Mouse (Mus musculus) cerebellum, postnatal 25 days (tissue): ENCODE data around the gene Abcg1.

Source experiments
- DNase-seq, 2 experiments: peaks; one replicate each; pipeline ENCODE4 v3.0.0; 2021; ENCODE audit warnings: mixed read lengths in 2 of 2

Abcg1 gene

GRCm38 (mm10) chr17:31129452-31129851 is 72.0 kb downstream of the Abcg1 start, which contains the start of gene Tff3:
Tff3 (minus strand) TSS chr17:31129646.
- DNase-seq = peak in 1 of 2 experiments; percentile 55

GRCm38 (mm10) chr17:31131269-31131821 is 73.9 kb downstream of the Abcg1 start:
- peak; percentile 95 to 97 for DNase-seq

- peak in 1 of 2 experiments; percentile 15 for DNase-seq
Observed at GRCm38 (mm10) chr17:31133776-31134175, 76.3 kb downstream of the Abcg1 start.

- no peak for DNase-seq
Observed at GRCm38 (mm10) chr17:31134913-31135312, 77.4 kb downstream of the Abcg1 start.

GRCm38 (mm10) chr17:31136291-31136690 is 78.8 kb downstream of the Abcg1 start:
- DNase-seq = no peak

- no peak for DNase-seq
Observed at GRCm38 (mm10) chr17:31136821-31137220, 79.3 kb downstream of the Abcg1 start.

GRCm38 (mm10) chr17:31138398-31138797 is 80.9 kb downstream of the Abcg1 start:
- peak; percentile 75 to 83 for DNase-seq

GRCm38 (mm10) chr17:31142116-31142515 is 84.6 kb downstream of the Abcg1 start:
- DNase-seq = no peak

GRCm38 (mm10) chr17:31144040-31145037 is 86.9 kb downstream of the Abcg1 start, which contains the start of gene Tff2:
Tff2 (minus strand) TSS chr17:31144282.
- DNase-seq = no peak

GRCm38 (mm10) chr17:31145998-31146397 is 88.5 kb downstream of the Abcg1 start:
- DNase-seq = no peak

GRCm38 (mm10) chr17:31152512-31152911 is 95.0 kb downstream of the Abcg1 start:
- no peak for DNase-seq

GRCm38 (mm10) chr17:31152966-31153499 is 95.6 kb downstream of the Abcg1 start:
- no peak for DNase-seq

GRCm38 (mm10) chr17:31153785-31154184 is 96.3 kb downstream of the Abcg1 start:
- no peak for DNase-seq

GRCm38 (mm10) chr17:31157921-31158320 is 100.4 kb downstream of the Abcg1 start:
- DNase-seq = no peak

GRCm38 (mm10) chr17:31160291-31160690 is 102.8 kb downstream of the Abcg1 start:
- DNase-seq = no peak

GRCm38 (mm10) chr17:31162607-31163006 is 105.1 kb downstream of the Abcg1 start:
- DNase-seq = no peak

GRCm38 (mm10) chr17:31163821-31164220 is 106.3 kb downstream of the Abcg1 start:
- no peak for DNase-seq

GRCm38 (mm10) chr17:31165127-31165526 is 107.7 kb downstream of the Abcg1 start, which contains the start of gene Tff1:
Tff1 (minus strand) TSS chr17:31165277.
- no peak for DNase-seq
